Mouse (Mus musculus): ENCODE measurements at regions not wholly inside any gene's neighbourhood (a gene's known extent, or its start where the extent isn't known, plus 50 kb on each side); places are given as distances from the start of the nearest gene placed in this dataset.

GRCm38 (mm10) chr14:106052585-106053551 is 53.1 kb upstream of the Trim52 start:
- DNase-seq (ENCODE audit: low spot score in 2 of 2), result no peak
